Mouse (Mus musculus): Measurements from ENCODE around the gene Ets2.
A peak's percentile ranks its signal among the peaks of the same experiment; 100 is the strongest.
"Not testable (repeated sequence)": the region's sequence is repeated elsewhere in the genome, so short reads cannot be mapped to it uniquely, and the experiment has no call there.

Gene Ets2

DNA sequence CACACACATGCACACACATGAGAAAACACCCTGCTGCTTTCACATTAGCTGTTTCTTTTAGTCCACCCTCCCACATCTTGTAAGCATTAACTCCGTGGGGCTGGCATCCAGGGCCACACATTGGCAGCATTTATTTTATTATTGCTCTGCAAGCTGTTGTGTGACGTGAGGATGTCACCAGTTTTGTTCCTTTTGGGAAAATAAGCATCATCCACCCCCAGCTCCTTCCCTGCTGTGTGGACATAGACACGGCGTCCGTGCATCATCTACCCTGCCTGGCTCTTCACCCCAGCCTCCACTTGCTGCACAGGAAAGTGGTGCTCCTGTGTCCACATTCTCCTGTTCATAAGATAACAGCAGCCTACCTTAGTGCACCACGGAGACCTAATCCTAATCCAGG, 27.9 kb downstream of the Ets2 start:
- DNase-seq (ENCODE audit: low read depth, low spot score) = no peak

DNA sequence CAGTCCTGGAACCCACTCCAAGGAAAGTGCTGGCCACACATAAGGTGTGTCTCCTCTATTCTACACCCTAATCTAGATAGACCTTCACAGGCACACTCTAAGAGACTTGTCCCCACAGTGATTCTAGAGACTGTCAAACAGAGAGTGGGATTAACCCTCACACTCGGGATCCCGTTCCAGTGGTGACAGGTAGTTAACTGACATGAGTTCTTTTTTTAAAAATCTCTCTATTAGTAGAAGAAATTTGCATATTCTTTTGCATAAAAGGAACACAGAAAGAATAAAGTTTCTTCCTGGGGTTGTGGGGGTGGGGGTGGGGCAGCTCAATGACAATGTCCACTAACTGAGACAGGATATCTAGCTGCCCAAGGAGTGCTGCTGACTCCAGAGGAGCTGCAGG, 32.9 kb downstream of the Ets2 start:
- DNase-seq (ENCODE audit: low read depth, low spot score) = no peak

DNA sequence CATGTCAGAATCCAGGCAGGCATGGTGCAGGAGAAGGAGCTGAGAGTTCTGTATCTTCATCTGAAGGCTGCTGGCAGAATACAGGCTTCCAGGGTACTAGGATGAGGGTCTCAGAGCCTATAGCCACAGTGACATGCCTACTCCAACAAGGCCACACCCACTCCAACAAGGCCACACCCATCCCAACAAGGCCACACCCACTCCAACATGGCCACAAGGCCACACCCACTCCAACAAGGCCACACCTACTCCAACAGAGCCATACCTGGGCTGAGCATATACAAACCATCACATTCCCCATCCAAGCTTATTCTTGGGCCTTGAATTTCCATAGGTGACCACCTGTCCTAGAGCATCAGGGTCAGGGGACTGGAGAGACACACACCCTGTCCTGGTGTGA, 34.2 kb downstream of the Ets2 start:
- DNase-seq (ENCODE audit: low read depth, low spot score) = no peak

DNA sequence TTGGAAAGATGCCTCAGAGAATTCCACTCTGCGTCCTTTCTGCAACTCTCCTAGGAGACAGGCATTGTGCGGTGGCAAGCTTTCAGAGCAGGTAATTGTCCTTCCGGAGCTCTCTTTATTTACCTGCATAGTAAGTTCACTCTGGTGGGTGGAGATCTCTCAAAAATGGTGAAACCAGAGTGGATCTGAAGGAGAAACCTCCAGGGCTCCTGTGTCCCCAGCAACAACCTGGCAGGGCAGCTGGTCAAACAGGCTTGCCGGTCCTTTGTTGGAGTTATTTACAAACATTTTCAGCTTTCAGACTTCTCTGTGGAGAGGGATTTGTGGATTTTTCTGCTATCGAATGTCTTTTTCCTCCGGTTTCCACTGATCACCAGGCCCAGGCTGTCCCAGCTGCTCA, 34.6 kb downstream of the Ets2 start:
- no peak for DNase-seq (ENCODE audit: low read depth, low spot score)

DNA sequence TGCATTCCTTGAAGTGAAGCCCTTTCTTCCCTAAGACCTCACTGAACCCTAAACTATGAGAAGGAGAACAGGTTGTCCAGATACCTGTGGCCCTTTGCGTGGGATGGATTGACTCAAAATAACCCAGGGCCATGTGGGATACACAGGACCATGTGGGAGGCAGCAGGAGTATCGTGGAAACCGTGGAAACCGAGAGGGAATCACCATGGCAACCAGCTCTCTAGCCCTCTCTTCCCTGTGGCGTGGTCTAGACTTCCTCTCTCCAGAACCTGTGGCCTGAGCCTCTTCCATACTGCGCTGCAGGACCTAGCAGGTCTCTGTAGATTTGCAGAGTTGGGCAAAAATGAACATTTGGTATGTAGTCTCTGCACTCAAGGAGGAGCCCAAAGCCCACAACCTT, 37.6 kb downstream of the Ets2 start:
- DNase-seq (ENCODE audit: low read depth, low spot score) = no peak

DNA sequence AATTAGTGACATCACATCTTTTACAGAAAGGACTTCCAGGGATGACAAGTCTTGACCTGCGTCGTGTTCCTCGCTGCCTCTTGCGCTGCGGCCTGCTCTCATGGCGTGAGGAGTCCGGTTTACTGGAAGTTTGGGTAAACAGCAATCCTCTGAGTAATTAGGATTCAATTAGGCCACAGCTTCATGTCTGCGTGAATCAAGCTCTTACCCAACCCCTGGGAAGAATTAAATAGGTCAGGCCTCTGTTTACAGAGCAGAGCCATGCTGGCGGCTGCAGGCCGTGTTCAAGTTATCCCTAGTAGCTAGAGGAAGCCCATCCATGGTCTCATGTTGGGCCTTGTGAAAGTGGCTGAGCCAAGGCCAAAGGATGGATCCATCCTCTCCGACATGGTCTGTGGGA, 39.5 kb downstream of the Ets2 start:
- no peak for DNase-seq (ENCODE audit: low read depth, low spot score)

DNA sequence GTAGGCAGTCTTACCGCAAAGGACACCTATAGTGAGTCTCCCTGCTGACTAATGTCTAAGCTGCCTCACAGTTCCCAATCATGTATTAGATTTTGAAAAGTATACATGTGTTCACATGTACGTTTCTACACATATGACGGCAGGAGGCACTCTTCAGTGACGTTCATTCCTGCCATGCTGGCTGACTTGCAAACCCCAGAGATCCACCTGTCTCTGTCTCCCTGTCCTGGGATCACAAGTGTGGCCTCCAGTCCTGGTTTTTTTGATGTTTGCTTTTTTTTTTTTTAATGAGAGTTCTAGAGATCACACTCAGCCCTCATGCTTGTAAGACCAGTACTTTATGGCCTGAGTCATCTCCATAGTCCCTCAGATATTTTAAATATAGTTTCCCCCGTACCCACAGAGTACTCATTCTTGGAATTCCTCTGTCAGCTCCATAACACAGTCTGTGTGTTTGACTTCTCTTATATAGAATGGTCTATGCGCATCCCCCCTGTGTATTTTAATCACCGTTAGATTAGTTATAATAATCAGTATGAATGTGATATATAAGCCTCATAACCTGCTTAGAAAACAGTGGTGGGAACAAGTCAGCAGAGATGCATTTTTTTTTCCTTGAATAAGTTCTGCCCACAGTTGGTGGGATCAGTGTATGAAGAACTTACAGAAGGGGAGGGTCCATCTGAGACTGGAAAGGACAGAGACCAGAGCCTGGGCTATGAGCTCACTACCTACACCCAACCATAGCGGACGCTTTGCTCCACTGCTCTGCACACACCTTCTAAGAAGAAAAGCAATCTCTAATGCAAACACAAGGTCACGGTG, 40.3 kb downstream of the Ets2 start:
- peak; percentile 58 for DNase-seq (ENCODE audit: low read depth, low spot score)

DNA sequence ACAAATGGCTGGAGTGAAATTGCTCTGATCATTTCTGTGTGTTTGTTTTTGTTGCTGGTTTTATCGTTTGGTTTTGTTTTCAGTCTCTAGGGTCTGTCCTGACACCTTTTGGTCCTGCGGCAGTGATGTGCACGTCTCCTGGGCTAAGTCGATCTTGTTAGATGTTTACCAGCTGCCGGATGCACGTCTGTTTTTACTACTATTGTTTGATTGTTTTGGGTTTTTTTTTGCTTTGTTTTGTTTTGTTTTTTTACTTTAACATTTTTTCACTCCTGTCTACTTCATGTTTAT, 40.8 kb downstream of the Ets2 start:
- DNase-seq (ENCODE audit: low read depth, low spot score) = no peak

DNA sequence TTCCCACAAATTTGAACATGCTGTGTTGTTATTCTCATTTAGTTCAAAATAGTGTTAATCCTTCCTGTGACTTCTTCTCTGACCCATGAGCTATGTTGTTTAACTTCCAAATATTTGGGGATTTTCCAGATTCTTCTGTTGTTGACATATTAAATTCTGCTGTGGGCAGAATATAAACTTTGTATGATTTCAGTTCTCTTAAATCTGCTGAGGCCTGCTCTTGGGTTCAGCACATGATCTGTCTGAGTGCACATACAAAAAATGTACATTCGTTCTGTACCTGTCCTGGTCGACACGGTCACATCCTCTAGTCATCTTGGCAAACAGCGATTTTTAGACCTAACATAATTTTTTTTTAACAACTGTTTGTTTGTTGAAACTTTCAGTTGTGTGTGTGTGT, 41.2 kb downstream of the Ets2 start:
- peak; percentile 53 for DNase-seq (ENCODE audit: low read depth, low spot score)

DNA sequence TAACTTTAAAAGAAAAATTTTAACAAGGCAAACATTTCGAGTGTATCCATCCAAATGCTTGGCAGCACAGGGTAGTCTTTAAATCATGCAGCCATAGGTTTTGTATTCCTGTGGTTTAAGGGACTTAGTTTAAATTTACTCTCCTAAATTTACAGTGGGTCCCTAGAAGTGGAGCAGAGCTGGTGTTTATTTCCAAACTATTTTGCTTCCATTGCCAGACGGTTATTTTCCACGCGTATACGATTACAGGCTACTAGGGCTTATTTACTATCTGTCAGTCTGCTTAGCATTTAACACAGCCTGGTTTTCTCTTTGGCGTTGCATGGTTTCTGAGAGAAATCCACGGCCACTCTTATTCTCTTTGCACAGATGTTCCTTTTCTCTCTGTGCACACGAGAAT, 42.9 kb downstream of the Ets2 start:
- no peak for DNase-seq (ENCODE audit: low read depth, low spot score)

DNA sequence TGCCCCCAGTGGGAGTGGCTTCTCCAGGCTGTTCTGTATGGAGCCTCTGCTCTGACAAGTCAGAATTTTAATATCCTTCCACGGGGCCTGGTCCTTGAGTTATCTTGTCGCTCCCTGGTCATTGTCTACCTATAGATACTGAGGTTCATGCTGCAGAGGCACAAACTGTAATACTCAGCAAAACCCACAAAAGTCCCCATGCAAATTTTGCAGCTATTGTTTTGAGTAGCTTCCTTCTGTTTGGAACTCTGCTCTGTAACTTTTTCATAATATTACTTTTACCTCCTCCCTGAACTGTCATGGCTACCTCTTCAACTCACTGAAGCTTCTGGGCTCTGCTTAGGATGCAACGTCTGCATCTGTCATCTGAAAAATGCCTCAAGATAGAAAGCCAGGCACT, 43.8 kb downstream of the Ets2 start:
- DNase-seq (ENCODE audit: low read depth, low spot score) = no peak

DNA sequence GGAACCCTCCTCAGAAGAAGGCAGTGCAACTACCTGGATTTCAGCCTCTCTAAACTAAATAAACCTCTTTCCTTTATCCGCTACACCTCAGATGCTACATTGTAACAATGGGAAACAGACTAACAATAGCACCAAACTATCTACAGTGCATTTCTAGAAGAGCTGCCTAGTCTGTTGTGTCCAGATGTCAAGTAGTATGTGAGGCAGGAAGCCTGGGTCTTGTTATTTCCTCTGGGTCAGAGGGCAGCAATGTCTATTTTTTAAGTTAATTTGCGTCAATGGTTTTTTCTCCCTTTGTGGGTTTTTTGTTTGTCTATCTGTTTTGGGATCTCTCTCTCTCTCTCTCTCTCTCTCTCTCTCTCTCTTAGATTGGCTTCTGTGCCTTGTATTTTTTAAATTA, 44.7 kb downstream of the Ets2 start:
- no peak for DNase-seq (ENCODE audit: low read depth, low spot score)

DNA sequence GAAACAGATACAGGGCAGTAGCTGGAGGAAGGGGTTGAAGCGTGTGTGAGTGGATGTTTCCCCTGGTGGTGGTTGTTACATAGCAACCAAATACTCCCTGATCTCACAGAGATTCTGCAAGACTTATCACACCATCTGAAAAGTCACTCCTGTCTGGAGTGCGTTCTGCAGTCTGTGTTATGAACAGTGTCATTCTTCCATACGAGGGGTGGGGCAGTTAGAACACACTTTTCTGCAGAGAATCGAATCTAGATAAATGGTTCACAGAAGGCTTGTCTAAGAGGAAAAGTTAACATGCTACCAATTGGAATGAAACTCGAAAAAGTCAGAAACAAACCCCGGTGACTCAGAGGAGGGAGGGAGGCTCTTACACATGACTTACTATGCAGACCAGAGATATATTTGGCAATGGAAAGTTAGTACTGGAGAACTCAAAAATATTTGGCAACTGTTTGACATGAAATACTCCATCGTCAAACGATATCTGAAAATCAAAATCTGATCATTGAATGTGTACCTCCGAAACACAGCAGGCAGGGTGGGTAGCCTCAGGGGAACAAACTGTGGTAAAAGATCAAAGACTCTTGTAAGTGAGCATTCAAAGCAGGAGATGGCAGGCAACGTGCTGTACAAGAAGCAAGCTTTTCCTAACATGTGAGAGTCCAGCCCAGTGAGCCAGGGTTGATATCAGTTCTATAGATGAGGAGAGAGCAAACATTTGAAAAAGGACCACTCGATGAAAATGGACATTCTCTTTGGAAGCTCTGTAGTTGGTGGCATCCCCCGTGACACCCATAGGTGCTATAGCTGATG, 47.6 kb downstream of the Ets2 start:
- peak; percentile 78 for DNase-seq (ENCODE audit: low read depth, low spot score)

DNA sequence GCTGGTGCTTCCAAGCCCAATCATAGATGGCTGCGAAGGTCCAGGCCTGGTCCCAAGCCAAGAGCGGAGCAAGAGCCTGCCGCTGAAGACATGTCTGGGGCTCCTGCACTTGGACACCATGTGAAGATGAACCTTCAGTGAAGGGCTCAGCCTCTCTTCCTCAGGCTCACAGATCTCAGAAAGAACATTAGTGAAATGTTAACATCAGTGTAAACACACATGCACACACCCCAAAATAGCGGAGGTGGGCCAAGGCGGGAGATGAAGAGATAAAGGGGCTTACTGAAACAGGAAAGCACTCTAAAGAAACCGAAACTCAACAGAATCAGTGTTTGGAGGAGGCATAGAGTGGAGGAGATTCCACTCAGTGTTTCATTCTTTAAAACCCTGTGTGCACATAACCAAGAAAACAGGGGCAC, 48.3 kb downstream of the Ets2 start:
- no peak for DNase-seq (ENCODE audit: low read depth, low spot score)

DNA sequence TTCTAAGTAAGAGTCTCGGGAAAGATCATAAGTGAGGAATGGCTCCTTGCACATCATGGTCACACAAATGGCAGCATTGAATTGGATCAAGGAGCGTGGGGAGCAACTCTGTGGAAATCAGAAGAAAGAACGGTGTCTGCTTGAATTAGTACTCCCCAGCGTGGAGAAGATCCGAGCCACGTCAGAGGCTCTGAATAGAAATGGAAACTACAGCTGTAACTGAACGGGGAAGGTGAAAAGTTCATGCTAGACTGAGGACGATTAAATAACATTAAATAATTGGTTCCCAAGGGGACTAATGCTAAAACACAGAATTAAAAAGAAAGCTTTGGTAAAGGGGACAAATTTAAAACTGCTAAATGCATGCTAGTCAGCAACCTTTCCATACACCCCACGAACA, 50.6 kb downstream of the Ets2 start:
- no peak for DNase-seq (ENCODE audit: low read depth, low spot score)

DNA sequence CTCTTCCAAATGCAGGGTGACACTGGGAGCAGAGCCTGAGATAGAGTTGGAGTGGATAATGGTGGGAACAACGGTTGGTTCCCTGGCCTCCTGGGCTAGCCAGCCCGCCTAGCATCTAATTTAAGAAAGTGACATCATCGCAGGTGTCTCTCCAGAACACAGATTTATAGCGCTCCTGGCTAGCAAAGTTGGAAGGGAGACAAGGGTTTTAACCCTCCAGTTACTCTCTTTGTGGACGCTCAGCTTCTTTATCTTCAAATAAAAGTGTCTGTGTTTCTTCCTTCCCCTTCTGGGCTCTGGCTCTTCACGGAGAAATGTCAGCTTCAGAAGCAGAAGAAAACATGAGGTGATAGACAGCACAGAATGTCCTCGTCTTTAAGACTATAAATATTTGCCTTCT, 51.4 kb downstream of the Ets2 start:
- DNase-seq (ENCODE audit: low read depth, low spot score) = no peak

DNA sequence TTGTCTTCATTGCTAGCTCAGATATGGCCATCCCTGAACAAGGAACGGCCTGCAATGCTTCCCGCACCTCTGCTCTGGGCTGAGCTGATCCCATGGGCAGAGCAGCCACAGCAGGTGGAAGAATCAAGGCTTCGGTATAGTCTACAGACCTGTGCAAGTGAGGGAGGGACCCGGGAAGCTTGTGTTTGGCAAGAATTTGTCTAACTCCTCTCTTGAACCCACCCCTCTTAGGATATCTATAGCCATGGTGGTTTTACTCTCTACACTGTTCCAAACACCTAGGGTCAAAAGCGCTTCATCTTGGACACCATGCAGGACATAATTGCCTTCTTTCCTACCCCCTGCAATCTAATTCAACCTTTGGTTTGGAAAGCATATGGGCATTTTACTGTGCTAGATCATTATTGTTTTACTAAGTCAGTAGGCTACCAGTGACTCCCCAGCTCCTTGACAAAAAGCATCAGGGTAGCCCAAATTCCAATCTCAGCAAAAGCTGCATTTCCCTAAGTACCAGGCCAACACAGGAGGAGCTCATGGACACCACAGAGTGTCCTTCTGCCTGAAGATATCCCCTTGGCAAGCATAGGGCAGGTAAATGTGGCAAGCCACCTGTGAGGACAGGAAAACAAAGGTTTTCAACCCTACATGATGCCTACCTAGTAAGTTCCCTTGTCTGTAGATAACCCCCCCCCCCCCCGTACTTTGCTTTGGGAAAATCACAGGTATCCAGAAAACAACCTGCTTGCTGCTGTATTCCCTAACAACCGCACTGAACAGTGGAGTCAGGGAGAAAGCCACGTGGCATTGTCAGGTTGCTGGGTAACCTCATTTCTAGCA, 57.5 kb downstream of the Ets2 start:
- no peak for DNase-seq (ENCODE audit: low read depth, low spot score)

DNA sequence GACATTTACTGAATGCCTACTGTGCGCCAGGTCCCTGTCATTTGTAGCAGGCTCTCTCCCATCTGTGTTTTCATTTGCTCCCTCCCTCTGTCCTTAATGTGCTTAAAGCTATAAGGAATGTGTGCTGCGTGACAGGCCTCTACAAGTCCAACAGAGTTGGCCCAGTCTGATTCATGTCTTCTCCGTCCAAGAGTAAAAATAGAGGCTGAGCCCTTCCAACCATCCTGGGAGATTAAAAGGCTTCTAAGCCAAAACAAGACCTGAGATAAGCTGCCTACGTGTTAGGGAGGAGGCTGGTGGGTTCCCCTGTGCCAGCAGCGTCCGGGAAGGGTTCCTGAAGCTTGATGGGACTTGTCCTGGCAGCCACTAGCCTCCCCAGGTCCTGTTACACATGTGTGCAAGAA, 58.1 kb downstream of the Ets2 start:
- DNase-seq (ENCODE audit: low read depth, low spot score) = no peak

DNA sequence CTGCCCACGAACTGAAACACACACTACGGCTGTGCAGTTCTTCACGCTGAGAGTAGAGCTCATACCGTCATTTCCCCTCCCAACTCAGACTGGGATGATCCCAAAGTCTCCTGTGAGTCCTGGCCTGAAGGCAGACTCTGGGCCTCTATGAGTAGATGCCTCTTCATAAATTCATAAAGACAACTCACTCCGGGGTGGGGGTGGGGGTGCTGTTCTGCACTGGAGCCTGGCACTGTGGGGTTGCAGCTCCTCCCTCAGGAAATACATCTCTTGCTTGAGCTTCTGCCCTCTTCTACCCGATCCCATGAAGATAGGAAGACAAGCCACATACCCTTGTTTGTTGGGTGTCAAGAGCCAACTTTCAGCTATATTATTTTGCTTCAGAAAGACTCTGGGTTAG, 59.9 kb downstream of the Ets2 start:
- no peak for DNase-seq (ENCODE audit: low read depth, low spot score)

DNA sequence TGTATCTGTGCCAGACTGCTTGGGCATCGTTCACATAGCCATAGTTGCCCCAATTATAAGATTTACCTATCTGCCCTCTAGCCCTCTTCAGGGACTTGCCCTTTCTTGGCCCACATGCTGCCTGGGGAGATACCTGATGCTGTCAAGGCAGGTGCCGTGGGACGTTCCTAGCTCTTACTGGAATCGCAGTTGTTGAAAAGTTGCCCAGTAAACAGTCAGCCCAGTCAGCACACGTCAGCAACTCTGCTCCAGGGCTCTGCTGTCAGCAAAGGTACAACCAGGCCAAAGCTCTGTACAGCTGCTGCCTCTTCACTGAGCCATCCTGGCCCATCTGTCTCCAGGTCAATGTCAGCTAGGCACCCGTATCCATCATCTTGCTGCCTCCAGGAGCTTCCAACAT, 61.3 kb downstream of the Ets2 start:
- DNase-seq (ENCODE audit: low read depth, low spot score) = no peak

DNA sequence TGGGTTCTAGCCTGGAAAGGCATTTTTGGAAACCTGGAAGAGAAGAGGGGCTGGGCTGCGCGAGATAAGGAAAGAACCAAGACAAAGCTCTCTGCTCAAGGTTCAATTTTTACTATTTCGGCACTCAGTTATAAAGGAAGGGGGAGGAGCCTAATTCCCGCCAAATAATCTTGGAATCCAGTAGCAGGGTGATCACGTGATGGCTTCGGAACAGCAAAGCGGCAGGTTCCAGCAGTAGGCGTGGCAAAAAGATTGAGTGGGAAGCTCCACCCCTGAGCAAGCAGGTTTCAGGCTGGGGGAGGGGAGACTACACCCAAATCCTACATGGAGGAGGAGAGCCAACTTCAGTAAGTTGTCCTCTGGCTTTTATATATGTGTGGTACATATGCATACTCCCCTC, 62.2 kb downstream of the Ets2 start:
- not testable (repeated sequence) for DNase-seq (ENCODE audit: low read depth, low spot score)

DNA sequence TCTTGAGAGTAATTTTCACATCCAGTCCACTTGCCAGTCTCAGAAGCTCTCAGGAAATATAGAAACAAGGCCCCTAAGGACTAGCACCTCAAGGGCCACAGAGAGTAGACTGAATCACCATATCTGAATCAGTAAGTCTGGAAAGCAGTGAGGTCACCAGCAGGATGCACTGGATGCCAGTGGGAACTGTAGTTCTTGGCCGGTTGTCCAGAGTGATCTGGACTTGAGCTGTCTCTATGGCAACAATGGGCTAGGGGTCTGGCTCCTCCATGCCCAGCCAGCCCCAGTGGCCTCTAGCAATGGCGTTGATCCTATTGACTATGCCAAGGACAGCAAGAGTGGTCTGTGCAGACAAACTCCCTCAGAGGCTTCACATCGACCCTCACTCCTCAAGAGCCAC, 64.3 kb downstream of the Ets2 start:
- DNase-seq (ENCODE audit: low read depth, low spot score) = peak; percentile 67

Measured in 3T3-L1 (cell line).